Mouse (Mus musculus) stomach, postnatal 0 days (tissue): ENCODE measurements around the gene Ankrd23. TPM values are rescaled to one million over a fixed set of nuclear protein-coding genes. Genes with fewer than 3 reads are reported as not detected.
"Not testable (repeated sequence)": the region's sequence is repeated elsewhere in the genome, so short reads cannot be mapped to it uniquely, and the experiment has no call there.

Source experiments
- ATAC-seq: fragments of 200-750 bp; cut with Nextera tagmentation; 2 replicates; pipeline ENCODE4 v1.8.0; 2017; ENCODE audit not compliant: low FRiP score, low TSS enrichment
- DNase-seq: peaks from one replicate; pipeline ENCODE4 v3.0.0-alpha.2; 2016; ENCODE audit warnings: low spot score
- H3K27ac ChIP-seq: fragments of 300-500 bp; sonication (generic); replicated peaks from 2 replicates; pipeline ENCODE4 v1.5.1; 2014; ENCODE audit warnings: mild to moderate bottlenecking, control low read depth
- H3K27me3 ChIP-seq: fragments of 300-500 bp; sonication (generic); 2 replicates; pipeline ENCODE4 v1.6.1; 2014; ENCODE audit warnings: low read length; ENCODE audit not compliant: control insufficient read depth, insufficient read depth
- H3K36me3 ChIP-seq: fragments of 300-500 bp; sonication (generic); 2 replicates; pipeline ENCODE4 v1.6.1; 2014; ENCODE audit warnings: low read length, mixed read lengths; ENCODE audit not compliant: control insufficient read depth, insufficient read depth
- H3K4me1 ChIP-seq: fragments of 300-500 bp; sonication (generic); replicated peaks from 2 replicates; pipeline ENCODE4 v1.6.1; 2014; ENCODE audit warnings: antibody characterized with exemption; ENCODE audit not compliant: control insufficient read depth, insufficient read depth
- H3K4me2 ChIP-seq: fragments of 300-500 bp; sonication (generic); replicated peaks from 2 replicates; pipeline ENCODE4 v1.6.1; 2014; ENCODE audit warnings: low read depth, mild to moderate bottlenecking, control low read depth, moderate library complexity
- H3K4me3 ChIP-seq: fragments of 300-500 bp; sonication (generic); 2 replicates; pipeline ENCODE4 v1.5.1; 2014; ENCODE audit warnings: low read depth, low read length, control low read depth
- H3K9ac ChIP-seq: fragments of 300-500 bp; sonication (generic); 2 replicates; pipeline ENCODE4 v1.6.1; 2014; ENCODE audit warnings: mild to moderate bottlenecking, low read length, control low read depth, mixed read lengths
- H3K9me3 ChIP-seq: fragments of 300-500 bp; sonication (generic); 2 replicates; pipeline ENCODE4 v1.6.1; 2016; ENCODE audit warnings: low read length; ENCODE audit not compliant: control insufficient read depth
- CTCF ChIP-seq: IDR thresholded peaks from 2 replicates; pipeline ENCODE4 v1.5.1; 2016; ENCODE audit warnings: antibody characterized with exemption, low read depth, mild to moderate bottlenecking, moderate library complexity
- EP300 ChIP-seq: optimal IDR thresholded peaks from 2 replicates; pipeline ENCODE3; 2016; ENCODE audit warnings: antibody characterized with exemption
- WGBS: fragments of 180-500 bp; shearing (Covaris S2); extraction: QIAGEN DNeasy Blood & Tissue Kit; methylation state at CpG from one replicate; pipeline ENCODE4 v1.1.7; 2014; 5-methylcytosine and 5-hydroxymethylcytosine counted together
- polyA plus RNA-seq: library from polyadenylated mRNA; unstranded; fragments of >200 nt; fragmentation: Nextera tagmentation; extraction: Ambion mirVana; gene quantifications from 2 replicates; pipeline ENCODE4 v1.2.1, GENCODE M21; 2015

Ankrd23 gene
- 6.1 and 8.5 TPM in 2 replicates for polyA plus RNA-seq

- not testable (repeated sequence) for H3K9me3 ChIP-seq, H3K36me3 ChIP-seq, H3K27ac ChIP-seq, H3K4me2 ChIP-seq, DNase-seq, H3K27me3 ChIP-seq, H3K4me3 ChIP-seq, H3K9ac ChIP-seq, ATAC-seq, H3K4me1 ChIP-seq
- WGBS: 90% methylated on average over 9 of the region's 9 CpGs
Observed at GRCm38 (mm10) chr1:36536783-36537182, at the start of gene Ankrd23. TSS of gene Ankrd23 (minus strand) at chr1:36536883.

DNA sequence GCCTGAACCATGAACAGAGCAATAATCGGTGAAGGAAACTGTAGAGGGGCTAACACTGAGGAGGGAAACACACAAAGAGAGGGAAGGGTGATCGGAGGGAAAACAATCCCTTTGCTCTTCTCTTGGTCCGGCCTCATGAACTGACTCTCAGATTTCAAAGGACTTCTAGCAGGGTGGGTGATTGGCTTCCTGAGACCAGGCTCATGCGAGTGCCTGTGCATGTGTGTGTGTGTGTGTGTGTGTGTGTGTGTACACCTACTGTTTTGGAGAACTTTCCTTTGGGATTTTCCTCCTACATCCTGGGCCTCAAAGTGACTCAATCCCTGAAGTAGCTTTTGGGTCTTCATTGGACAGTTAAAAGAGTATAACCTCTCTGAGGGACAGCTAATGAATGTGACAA lies 49.6 kb upstream of the Ankrd23 start:
- H3K36me3 ChIP-seq: no peaks in the 10 kb centered on the region
- H3K27ac ChIP-seq: no peak overlapping the region
- H3K27me3 ChIP-seq: no peaks in the 10 kb centered on the region
- TF ChIP-seq EP300: no peak
- TF ChIP-seq CTCF: no peak
- no peak overlapping the region for H3K9ac ChIP-seq
- ATAC-seq (no peak), DNase-seq (no peak)
- no peak overlapping the region for H3K4me3 ChIP-seq
- peaks cover 11% of the 10 kb centered on the region for H3K4me1 ChIP-seq
- H3K9me3 ChIP-seq: no peaks in the 10 kb centered on the region
- H3K4me2 ChIP-seq: no peak overlapping the region
- 84% methylated on average over 4 of the region's 4 CpGs for WGBS

DNA sequence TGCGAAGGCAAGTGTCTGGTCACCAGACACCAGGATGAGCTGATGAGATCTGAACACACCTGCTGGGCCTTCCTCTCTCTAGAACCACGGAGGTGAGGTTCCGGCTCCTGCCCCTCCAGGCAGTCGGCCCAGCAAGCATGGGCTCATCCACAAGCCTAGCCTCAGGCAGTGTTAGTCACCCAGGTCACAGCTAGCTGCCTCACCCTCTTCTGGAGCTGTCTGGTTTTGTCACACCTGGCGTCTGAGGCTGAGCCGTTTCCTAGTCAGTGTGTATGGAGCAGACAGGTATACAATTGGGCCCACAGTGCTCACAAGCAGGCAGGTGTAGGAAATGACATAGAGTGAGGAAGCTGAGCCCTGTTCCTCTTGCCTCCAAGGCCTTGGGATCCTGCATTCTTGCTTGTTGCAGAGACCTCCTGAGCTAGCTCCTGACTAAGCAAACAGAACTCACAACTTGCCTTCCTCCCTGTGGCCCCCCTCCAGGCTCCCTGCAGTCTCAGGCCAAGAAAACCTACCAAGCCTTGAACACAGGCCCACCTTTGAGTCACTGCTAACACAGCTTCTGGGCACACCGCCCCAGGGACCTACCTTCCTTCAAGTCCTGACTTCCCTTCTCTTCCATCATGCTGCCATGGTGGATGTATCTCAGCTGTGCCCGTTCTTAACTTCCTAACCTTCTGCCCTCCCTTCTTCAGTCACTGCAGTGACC lies 46.9 kb upstream of the Ankrd23 start:
- no peaks in the 10 kb centered on the region for H3K9me3 ChIP-seq
- ATAC-seq (peak; percentile 72), DNase-seq (peak; percentile 46)
- no peak overlapping the region for H3K4me2 ChIP-seq
- peaks cover 13% of the 10 kb centered on the region for H3K4me1 ChIP-seq
- TF ChIP-seq EP300: no peak
- no peak for TF ChIP-seq CTCF
- no peaks in the 10 kb centered on the region for H3K36me3 ChIP-seq
- no peak overlapping the region for H3K4me3 ChIP-seq
- peak overlapping the region; percentile 45 for H3K27ac ChIP-seq
- 65% methylated on average over 8 of the region's 8 CpGs for WGBS
- no peaks in the 10 kb centered on the region for H3K27me3 ChIP-seq
- no peak overlapping the region for H3K9ac ChIP-seq

GRCm38 (mm10) chr1:36582211-36582610 lies 45.5 kb upstream of the Ankrd23 start:
- no peak overlapping the region for H3K4me2 ChIP-seq
- no peak overlapping the region for H3K9ac ChIP-seq
- no peaks in the 10 kb centered on the region for H3K9me3 ChIP-seq
- DNase-seq (no peak), ATAC-seq (no peak)
- 75% methylated on average over 8 of the region's 8 CpGs for WGBS
- H3K27ac ChIP-seq: peak overlapping the region; percentile 46; the same call in 1 of the 2 replicates
- H3K4me1 ChIP-seq: peaks cover 13% of the 10 kb centered on the region
- no peak for TF ChIP-seq CTCF
- TF ChIP-seq EP300: no peak
- no peaks in the 10 kb centered on the region for H3K36me3 ChIP-seq
- no peak overlapping the region for H3K4me3 ChIP-seq
- no peaks in the 10 kb centered on the region for H3K27me3 ChIP-seq

DNA sequence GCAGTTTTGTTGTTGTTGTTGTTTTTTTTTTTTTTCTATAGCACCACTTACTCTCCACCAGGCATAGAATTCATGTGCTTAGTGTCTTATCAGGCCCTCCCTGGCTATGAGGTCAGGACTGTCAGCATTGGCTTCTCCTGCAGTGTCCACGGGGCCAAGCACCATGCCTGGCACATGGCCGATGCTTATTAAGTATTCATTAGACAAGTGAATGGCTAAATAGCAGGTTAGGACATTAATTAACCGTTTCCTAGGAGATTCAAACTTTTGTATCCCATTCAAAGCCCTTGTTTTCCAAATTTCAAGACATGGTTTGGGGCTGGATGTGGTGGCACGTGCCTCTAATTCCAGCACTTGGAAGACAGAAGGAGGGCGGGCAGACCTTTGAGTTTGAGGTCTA lies 44.6 kb upstream of the Ankrd23 start:
- Histone ChIP-seq H3K9me3 (no peaks in the 10 kb centered on the region), H3K36me3 (no peaks in the 10 kb centered on the region), H3K27ac (peak overlapping the region; percentile 91), H3K4me3 (no peak overlapping the region), H3K4me2 (0 out of 2 replicates have a peak overlapping the region, but pooled peaks have one; percentile 45), H3K4me1 (peaks cover 19% of the 10 kb centered on the region), H3K27me3 (no peaks in the 10 kb centered on the region), H3K9ac (no peak overlapping the region)
- DNase-seq: no peak
- no peak for ATAC-seq
- WGBS: 77% methylated on average over 5 of the region's 5 CpGs
- no peak for TF ChIP-seq EP300
- no peak for TF ChIP-seq CTCF

DNA sequence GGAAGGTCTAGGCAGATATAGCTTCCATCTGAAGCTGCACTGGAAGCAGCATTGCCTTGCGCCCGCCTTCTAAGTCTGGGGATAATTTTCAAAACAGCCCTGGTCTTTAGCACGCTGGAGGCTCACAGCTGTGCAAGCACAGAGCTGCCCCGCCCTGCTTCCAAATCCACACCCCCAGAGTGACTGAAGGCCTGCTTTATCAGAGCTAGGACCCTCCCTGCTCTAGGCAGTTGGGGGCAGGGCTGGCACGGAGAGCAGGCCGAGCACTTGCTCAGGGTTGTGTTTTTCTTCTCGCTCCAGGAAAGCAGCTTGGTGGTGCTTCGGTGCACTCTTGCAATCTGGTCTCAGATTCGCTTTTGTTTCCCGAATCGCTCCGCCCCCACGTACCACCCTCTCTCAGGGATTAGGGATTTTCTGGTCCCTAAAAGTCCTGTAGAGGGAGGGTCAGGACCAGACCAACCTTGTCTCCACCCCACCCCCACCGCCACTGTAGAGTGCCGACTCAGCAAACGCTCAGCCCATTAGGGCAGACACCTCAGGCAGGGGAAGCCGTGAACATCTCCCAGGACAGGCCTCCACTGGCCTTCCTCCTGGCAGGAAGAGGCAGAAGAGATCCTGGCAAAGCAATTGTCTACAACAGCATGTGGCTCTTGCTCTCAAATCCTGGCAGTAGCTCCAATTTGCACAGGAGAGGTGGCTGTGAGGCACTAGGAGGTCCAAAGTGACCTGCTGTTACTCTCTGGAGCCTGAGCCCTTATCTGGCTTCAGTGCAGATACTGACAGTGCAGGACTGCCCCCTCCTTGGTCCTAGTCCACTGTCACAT lies 43.9 kb upstream of the Ankrd23 start:
- Histone ChIP-seq H3K9ac (peak overlapping the region; percentile 52), H3K4me2 (peak overlapping the region; percentile 45), H3K9me3 (no peaks in the 10 kb centered on the region), H3K36me3 (no peaks in the 10 kb centered on the region), H3K4me1 (peaks cover 19% of the 10 kb centered on the region), H3K27me3 (no peaks in the 10 kb centered on the region), H3K4me3 (peak overlapping the region; percentile 18), H3K27ac (peak overlapping the region; percentile 91)
- TF ChIP-seq EP300 (no peak), CTCF (no peak)
- 2% methylated on average over 17 of the region's 17 CpGs for WGBS
- ATAC-seq: peak; percentile 90
- DNase-seq: peak; percentile 86
